Mouse (Mus musculus) heart, adult 18-20 months (tissue): Measurements from ENCODE around the gene Trim54. TPM values are rescaled to one million over a fixed set of nuclear protein-coding genes. Genes with fewer than 3 reads are reported as not detected.

Experiments
- DNase-seq, 2 experiments: peaks; one replicate each; pipeline ENCODE4 v3.0.0; 2021 to 2022; ENCODE audit warnings: mixed read lengths in 1 of 2
- total RNA-seq, 2 experiments: library from RNA; stranded (reverse); gene quantifications; 2 replicates each; pipeline ENCODE4 v1.2.3; 2021

The Trim54 gene
- total RNA-seq, 2 experiments from 2014 or later, result 344 to 355 TPM

- DNase-seq, result no peak
Observed at GRCm38 (mm10) chr5:31181183-31181770, 64.8 kb downstream of the Trim54 start.

DNA sequence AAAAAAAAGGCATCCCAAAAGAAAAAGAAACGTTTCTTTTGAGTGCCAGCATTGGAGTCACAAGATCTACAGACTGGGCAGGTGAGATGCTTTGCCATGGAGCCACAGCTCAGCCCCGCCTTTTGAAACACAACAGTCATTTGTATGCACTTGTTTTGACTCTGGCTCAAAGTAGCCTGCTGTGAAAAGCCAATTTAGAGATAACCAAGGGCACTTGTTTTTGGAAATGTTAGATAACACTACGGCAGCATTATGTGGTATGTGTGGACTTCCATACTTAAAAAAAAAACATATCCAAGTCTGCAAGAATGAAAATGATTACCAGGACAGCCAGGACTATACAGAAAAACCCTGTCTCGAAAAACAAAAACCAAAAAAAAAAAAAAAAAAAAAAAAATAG is 67.2 kb downstream of the Trim54 start:
- DNase-seq, result no peak

Other genes starting within 250 kb of the Trim54 start
- 10 to 100 TPM; 34.4 to 38.6 TPM for gene Tmem214, start 248.7 kb upstream of the Trim54 start, total RNA-seq
- 1 to 10 TPM; 7.2 to 7.3 TPM for gene Agbl5, start 228.0 kb upstream of the Trim54 start, total RNA-seq
- 100 to 1,000 TPM; 146 to 159 TPM for gene Ost4, start 208.9 kb upstream of the Trim54 start, total RNA-seq
- gene Emilin1, start 203.3 kb upstream of the Trim54 start, total RNA-seq, result 10 to 100 TPM; 14.2 to 16.9 TPM
- gene Khk, start 195.3 kb upstream of the Trim54 start, total RNA-seq, result 10 to 100 TPM; 27.1 to 28.5 TPM
- gene Cgref1, start 171.1 kb upstream of the Trim54 start, total RNA-seq, result under 1 TPM; 0.59 to 0.84 TPM
- gene Preb, start 156.4 kb upstream of the Trim54 start, total RNA-seq, result 10 to 100 TPM; 84.3 to 84.7 TPM
- 1 to 10 TPM; 1.5 to 2.8 TPM for gene Tcf23, start 148.1 kb upstream of the Trim54 start, total RNA-seq
- 10 to 100 TPM; 47.6 to 52.2 TPM for gene Atraid, start 68.4 kb upstream of the Trim54 start, total RNA-seq
- gene Slc5a6, start 67.8 kb upstream of the Trim54 start, total RNA-seq, result 10 to 100 TPM; 12.4 to 13.5 TPM
- gene Cad, start 61.9 kb upstream of the Trim54 start, total RNA-seq, result 10 to 100 TPM; 12.9 to 15.3 TPM
- gene Dnajc5g, start 10.4 kb upstream of the Trim54 start, total RNA-seq, result not detected
- gene Slc30a3, start 8.5 kb upstream of the Trim54 start, total RNA-seq, result not detected
- not detected for gene Ucn, start 22.1 kb downstream of the Trim54 start, total RNA-seq
- 10 to 100 TPM; 43.4 to 49.2 TPM for gene Mpv17, start 37.5 kb downstream of the Trim54 start, total RNA-seq
- gene Gm29609, start 63.2 kb downstream of the Trim54 start, total RNA-seq, result 1 to 10 TPM in 1 of 2 experiments, under 1 TPM in 1; 0.10 to 1.8 TPM
- gene Gtf3c2, start 63.4 kb downstream of the Trim54 start, total RNA-seq, result 10 to 100 TPM; 19.7 to 28.5 TPM
- 10 to 100 TPM; 58.4 to 64.5 TPM for gene Snx17, start 76.5 kb downstream of the Trim54 start, total RNA-seq
- gene Eif2b4, start 76.7 kb downstream of the Trim54 start, total RNA-seq, result 10 to 100 TPM; 41.1 to 58.1 TPM
- gene Zfp513, start 85.6 kb downstream of the Trim54 start, total RNA-seq, result 1 to 10 TPM; 7.6 to 8.5 TPM
- 10 to 100 TPM; 55.1 to 62.9 TPM for gene Ppm1g, start 104.0 kb downstream of the Trim54 start, total RNA-seq
- 10 to 100 TPM; 74.5 to 78.3 TPM for gene Nrbp1, start 124.2 kb downstream of the Trim54 start, total RNA-seq
- not detected for gene Gm9970, start 124.5 kb downstream of the Trim54 start, total RNA-seq
- 1 to 10 TPM in 1 of 2 experiments, under 1 TPM in 1; 0.82 to 1.4 TPM for gene Krtcap3, start 135.0 kb downstream of the Trim54 start, total RNA-seq
- gene Ift172, start 174.4 kb downstream of the Trim54 start, total RNA-seq, result 10 to 100 TPM; 37.3 to 44.5 TPM
- 1 to 10 TPM; 4.2 to 4.3 TPM for gene Fndc4, start 179.4 kb downstream of the Trim54 start, total RNA-seq
- gene Gckr, start 180.7 kb downstream of the Trim54 start, total RNA-seq, result not detected